Mouse (Mus musculus): ENCODE results near the gene Mrgprb1. TPM values are rescaled to one million over a fixed set of nuclear protein-coding genes. Genes with fewer than 3 reads are reported as not detected.
"Not testable (repeated sequence)": the region's sequence is repeated elsewhere in the genome, so short reads cannot be mapped to it uniquely, and the experiment has no call there.

The Mrgprb1 gene
- 0.09 TPM in 1 of 2 replicates, not detected in the other for polyA plus RNA-seq (2015; fragmentation: Nextera tagmentation; extraction: Ambion mirVana)

DNA sequence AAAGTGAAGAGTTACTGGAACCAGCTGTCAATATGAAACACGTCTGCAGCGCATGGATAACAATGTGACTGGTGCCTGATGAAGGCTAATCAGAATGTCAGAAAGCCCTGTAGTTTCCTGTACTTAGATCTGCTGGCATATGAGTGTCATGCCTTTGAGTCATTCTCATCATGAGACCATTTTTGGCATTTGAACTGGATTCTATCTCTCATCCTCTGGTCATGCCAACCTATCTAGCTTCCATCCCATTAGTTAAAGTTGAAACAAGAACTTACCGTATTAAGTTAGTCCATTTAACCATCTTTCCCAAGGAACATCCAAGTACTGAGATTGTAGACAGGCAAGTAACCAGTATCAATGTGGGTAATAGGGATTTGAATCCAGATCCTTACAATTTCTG is at the start of gene Mrgprb1:
Mrgprb1 (minus strand) TSS at position 101 of the 400 bp plus-strand sequence.
- 83% methylated on average over 3 of the region's 3 CpGs for WGBS
- Histone ChIP-seq H3K27ac (no peak within 1 kb of the TSS), H3K9me3 (0 out of 2 replicates have a peak, but pooled peaks cover 3% of the 10 kb centered on the region), H3K4me1 (no peaks in the 10 kb centered on the region), H3K27me3 (no peaks in the 10 kb centered on the region), H3K9ac (no peak within 1 kb of the TSS), H3K36me3 (no peaks in the 10 kb centered on the region), H3K4me3 (no peak within 1 kb of the TSS), H3K4me2 (no peak within 1 kb of the TSS)
- ATAC-seq (ENCODE audit: insufficient number of reproducible peaks, low FRiP score, low TSS enrichment, low read depth) = no peak

DNA sequence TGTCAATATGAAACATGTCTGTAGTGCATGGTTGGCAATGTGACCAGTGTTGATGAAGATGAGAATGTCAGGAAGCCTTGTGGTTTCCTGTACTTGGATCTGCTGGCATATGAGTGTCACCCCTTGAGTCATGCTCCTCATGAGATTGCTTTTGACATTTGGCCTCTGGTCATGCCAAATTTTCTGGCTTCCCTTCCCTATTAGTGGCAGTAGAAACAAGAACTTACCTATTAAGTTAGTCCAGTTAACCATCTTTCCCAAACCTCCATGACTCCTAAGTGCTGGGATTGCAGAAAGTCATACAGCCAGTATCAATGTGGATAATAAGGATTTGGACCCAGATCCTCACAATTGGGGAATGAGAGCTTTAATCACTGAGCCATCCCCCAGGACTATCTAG is 43.1 kb upstream of the Mrgprb1 start, which contains the start of gene Mrgprx2:
Mrgprx2 (minus strand) TSS at position 101 of the 400 bp plus-strand sequence.
- Histone ChIP-seq H3K4me3 (no peak within 1 kb of the TSS), H3K9me3 (no peaks in the 10 kb centered on the region), H3K4me1 (no peaks in the 10 kb centered on the region), H3K27ac (no peak within 1 kb of the TSS), H3K9ac (no peak within 1 kb of the TSS), H3K4me2 (no peak within 1 kb of the TSS), H3K36me3 (no peaks in the 10 kb centered on the region), H3K27me3 (no peaks in the 10 kb centered on the region)
- no peak for ATAC-seq (ENCODE audit: insufficient number of reproducible peaks, low FRiP score, low TSS enrichment, low read depth)

DNA sequence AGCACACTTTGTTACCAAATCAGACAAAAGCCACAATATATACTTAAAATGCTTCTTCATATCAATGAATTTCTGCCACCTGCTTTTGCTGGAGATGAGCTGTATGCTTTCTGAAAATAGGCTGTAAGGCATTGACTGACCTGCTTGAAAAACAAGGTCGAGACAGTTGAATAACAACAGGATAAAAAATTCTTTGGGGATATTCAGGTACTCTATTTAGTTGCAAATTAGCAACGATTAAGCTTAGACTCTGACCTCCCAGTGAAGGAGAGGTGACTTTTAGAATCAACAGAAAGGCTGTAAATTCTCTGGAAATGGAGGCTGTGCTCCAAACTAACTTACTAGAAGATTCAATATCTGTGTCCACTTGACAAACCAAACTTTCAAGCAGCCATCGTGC is 19.6 kb downstream of the Mrgprb1 start:
- no peaks in the 10 kb centered on the region for H3K9me3 ChIP-seq
- H3K9ac ChIP-seq = no peak overlapping the region
- H3K4me3 ChIP-seq = no peak overlapping the region
- 38% methylated on average over 3 of the region's 3 CpGs for WGBS
- no peaks in the 10 kb centered on the region for H3K4me1 ChIP-seq
- H3K27me3 ChIP-seq = no peaks in the 10 kb centered on the region
- ATAC-seq (ENCODE audit: insufficient number of reproducible peaks, low FRiP score, low TSS enrichment, low read depth) = no peak
- H3K36me3 ChIP-seq = no peaks in the 10 kb centered on the region
- H3K27ac ChIP-seq = no peak overlapping the region
- no peak overlapping the region for H3K4me2 ChIP-seq

DNA sequence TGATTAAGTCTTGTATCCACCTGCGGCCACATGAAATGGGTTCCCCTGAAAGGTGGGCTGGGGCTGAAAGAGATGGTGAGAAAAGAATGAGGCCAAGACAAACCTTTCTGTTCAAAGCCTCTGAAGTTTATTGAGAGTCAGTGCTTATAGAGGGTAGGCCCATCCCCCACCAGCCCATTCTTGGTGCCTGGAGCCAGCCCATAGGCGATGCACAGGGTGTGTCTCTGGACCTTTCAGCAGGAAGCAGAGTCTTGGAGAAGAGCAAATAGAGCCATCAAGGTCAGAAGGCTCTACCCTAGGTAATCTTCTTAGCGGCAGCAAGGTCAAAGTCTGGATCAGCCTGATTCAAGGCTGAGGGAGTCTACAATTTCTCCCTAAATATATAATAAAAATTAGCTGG is 20.2 kb downstream of the Mrgprb1 start:
- H3K27ac ChIP-seq; ATAC-seq (ENCODE audit: insufficient number of reproducible peaks, low FRiP score, low TSS enrichment, low read depth); H3K9me3 ChIP-seq; H3K4me1 ChIP-seq; H3K9ac ChIP-seq; H3K27me3 ChIP-seq; H3K4me3 ChIP-seq; H3K36me3 ChIP-seq; H3K4me2 ChIP-seq: not testable (repeated sequence)
- 81% methylated on average over 3 of the region's 3 CpGs for WGBS

Other genes starting within 250 kb of the Mrgprb1 start
- not detected in 2 replicates for gene Mrgprb8, start 67.8 kb downstream of the Mrgprb1 start, polyA plus RNA-seq (2015; fragmentation: Nextera tagmentation; extraction: Ambion mirVana)
- gene Mrgprx2, start 43.0 kb upstream of the Mrgprb1 start, polyA plus RNA-seq (2015; fragmentation: Nextera tagmentation; extraction: Ambion mirVana) = not detected in 2 replicates
- 0.12 and 0.46 TPM in 2 replicates for gene Mrgprb2, start 101.7 kb upstream of the Mrgprb1 start, polyA plus RNA-seq (2015; fragmentation: Nextera tagmentation; extraction: Ambion mirVana)
- not detected in 2 replicates for gene Mrgprb3, start 187.5 kb upstream of the Mrgprb1 start, polyA plus RNA-seq (2015; fragmentation: Nextera tagmentation; extraction: Ambion mirVana)